Mouse (Mus musculus) testis, adult 2 months (tissue): ENCODE measurements around the gene Chodl.

Experiments used
- CTCF ChIP-seq: fragments of 200-500 bp; IDR thresholded peaks from 2 replicates; pipeline ENCODE4 v1.5.1; 2012; ENCODE audit warnings: low read depth, mild to moderate bottlenecking, inconsistent platforms, low read length, moderate library complexity; ENCODE audit not compliant: control insufficient read depth, insufficient read depth, insufficient replicate concordance
- POLR2A ChIP-seq: fragments of 200-500 bp; IDR thresholded peaks from 2 replicates; pipeline ENCODE4 v1.6.1; 2012; ENCODE audit warnings: low read depth, mild to moderate bottlenecking, inconsistent platforms, low read length, moderate library complexity; ENCODE audit not compliant: control insufficient read depth

- TF ChIP-seq POLR2A (no peak), CTCF (no peak)
Measured at GRCm38 (mm10) chr16:78957434-78957833, 26.7 kb downstream of the Chodl start.
